8 mouse cellular contexts compared by ENCODE assay signal in genomic region chr5:33983309-33984121, GRCm38 (mm10). TPM values are rescaled to one million over a fixed set of nuclear protein-coding genes. Genes with fewer than 3 reads are reported as not detected.
A peak's percentile ranks its signal among the peaks of the same experiment; 100 is the strongest.
DNase-seq lines count a peak whose midpoint lies in the region; ATAC-seq lines count a peak whose summit lies in the region.

Gene Gm1673 (plus strand): TSS chr5:33983433.

- no peak within 1 kb of the TSS for H3K27ac ChIP-seq in intestine, embryonic 15.5 days
- H3K27ac ChIP-seq in midbrain, embryonic 11.5 days (ENCODE audit: low read depth, low read length) = peak within 1 kb of the TSS; percentile 71

- H3K36me3 ChIP-seq in intestine, embryonic 15.5 days = no peaks in the 10 kb centered on the region
- H3K36me3 ChIP-seq in midbrain, embryonic 11.5 days (ENCODE audit: control insufficient read depth, insufficient read depth, low read length) = no peaks in the 10 kb centered on the region; the same call in 1 of the 2 replicates

- under 1% methylated on average over 88 of the region's 88 CpGs for WGBS in intestine, embryonic 15.5 days
- under 1% methylated on average over 82 of the region's 88 CpGs for WGBS in midbrain, embryonic 11.5 days

- no peaks in the 10 kb centered on the region for H3K9me3 ChIP-seq in intestine, embryonic 15.5 days
- H3K9me3 ChIP-seq in midbrain, embryonic 11.5 days (ENCODE audit: control insufficient read depth, low read length) = no peaks in the 10 kb centered on the region

- peak within 1 kb of the TSS; percentile 85 for H3K4me3 ChIP-seq in intestine, embryonic 15.5 days (replicated peaks)
- peak within 1 kb of the TSS; percentile 90 for H3K4me3 ChIP-seq in midbrain, embryonic 11.5 days (ENCODE audit: low read depth, low read length)

- intact Hi-C loops in left cerebral cortex, postnatal 4 days (cut with DNase I) = no loop called here

- H3K4me1 ChIP-seq in intestine, embryonic 15.5 days (replicated peaks) = peaks cover 11% of the 10 kb centered on the region
- H3K4me1 ChIP-seq in midbrain, embryonic 11.5 days (ENCODE audit: control insufficient read depth, insufficient read depth, low read length) = peaks cover 18% of the 10 kb centered on the region

- ATAC-seq in intestine, embryonic 15.5 days = peak; percentile 94
- peak; percentile 92 for ATAC-seq in midbrain, embryonic 11.5 days (ENCODE audit: low FRiP score)
- no peak for ATAC-seq in activated CD4-positive, CD25-positive, alpha-beta regulatory T cell, adult 4 months

- H3K9ac ChIP-seq in intestine, embryonic 15.5 days = peak within 1 kb of the TSS; percentile 58
- H3K9ac ChIP-seq in midbrain, embryonic 11.5 days (ENCODE audit: low read length) = peak within 1 kb of the TSS; percentile 85

- peak; percentile 95 for DNase-seq in adrenal gland, postnatal 14 days
- DNase-seq in embryo, embryonic 10 days (ENCODE audit: low spot score) = peak; percentile 92
- peak; percentile 77 to 86 for DNase-seq in gastrocnemius, postnatal 4 days (ENCODE audit: low spot score in 2 of 2)
- DNase-seq in left cerebral cortex, postnatal 4 days = peak; percentile 96
- peak; percentile 99 for DNase-seq in midbrain, embryonic 11.5 days (ENCODE audit: low spot score, missing footprints)
- DNase-seq in spleen, postnatal 14 days (ENCODE audit: low spot score in 2 of 2) = peak; percentile 35 to 53

- no peaks in the 10 kb centered on the region; the same call in 1 of the 2 replicates for H3K27me3 ChIP-seq in intestine, embryonic 15.5 days (replicated peaks)
- H3K27me3 ChIP-seq in midbrain, embryonic 11.5 days (ENCODE audit: control insufficient read depth, insufficient read depth, low read length) = no peaks in the 10 kb centered on the region

- H3K4me2 ChIP-seq in intestine, embryonic 15.5 days (replicated peaks) = peak within 1 kb of the TSS; percentile 95
- H3K4me2 ChIP-seq in midbrain, embryonic 11.5 days = peak within 1 kb of the TSS; percentile 71

RNA-seq across cellular contexts. Expression of gene Gm1673, which starts in this region (rescaled TPM):
- 10.8 and 19.4 TPM in 2 replicates for total RNA-seq in adrenal gland, postnatal 14 days (2021)
- 1 to 10 TPM; 5.0 to 6.9 TPM for total RNA-seq in gastrocnemius, postnatal 4 days (2021)
- 54.7 and 61.2 TPM in 2 replicates for polyA plus RNA-seq in intestine, embryonic 15.5 days (2015; fragmentation: Nextera tagmentation; extraction: Ambion mirVana)
- 100 to 1,000 TPM; 238 to 239 TPM for total RNA-seq in left cerebral cortex, postnatal 4 days (2021)
- polyA plus RNA-seq in midbrain, embryonic 11.5 days (2014; fragmentation: Nextera tagmentation; extraction: Ambion mirVana) = 231 and 252 TPM in 2 replicates
- not detected for polyA plus RNA-seq in activated CD4-positive, CD25-positive, alpha-beta regulatory T cell, adult 4 months (2017; shearing (Covaris generic))

Comparison
In these comparisons a context has a peak if more than half of its experiments do, and no peak if none do; other contexts are left out.
1. RNA of gene Gm1673 (total RNA-seq): 238 to 239 TPM in left cerebral cortex, postnatal 4 days; 10.8 to 19.4 TPM in adrenal gland, postnatal 14 days and 5.0 to 6.9 TPM in gastrocnemius, postnatal 4 days; every median in the first group is over 10 times any median in the second.
2. RNA of gene Gm1673 (polyA plus RNA-seq): 231 to 252 TPM in midbrain, embryonic 11.5 days and 54.7 to 61.2 TPM in intestine, embryonic 15.5 days; not detected in activated CD4-positive, CD25-positive, alpha-beta regulatory T cell, adult 4 months; every median in the first group is over 10 times any median in the second.
3. DNase-seq: peak in every context shown above with its lines; median percentile 99 in midbrain, embryonic 11.5 days; 96 in left cerebral cortex, postnatal 4 days; 95 in adrenal gland, postnatal 14 days; 92 in embryo, embryonic 10 days; 82 in gastrocnemius, postnatal 4 days; 44 in spleen, postnatal 14 days.